Mouse (Mus musculus) embryonic facial prominence, embryonic 11.5 days (tissue): ENCODE data around the gene Armc8. TPM values are rescaled to one million over a fixed set of nuclear protein-coding genes. Genes with fewer than 3 reads are reported as not detected.

Experiments used
- ATAC-seq: fragments of 200-750 bp; cut with Nextera tagmentation; replicated peaks from 2 replicates; pipeline ENCODE4 v1.8.0; 2017; ENCODE audit warnings: low read depth; ENCODE audit not compliant: insufficient number of reproducible peaks, low FRiP score, low TSS enrichment
- DNase-seq: peaks from one replicate; pipeline ENCODE4 v3.0.0-alpha.2; 2015; ENCODE audit warnings: low spot score
- H3K27ac ChIP-seq: fragments of 300-500 bp; sonication (generic); replicated peaks from 2 replicates; pipeline ENCODE4 v1.5.1; 2014; ENCODE audit warnings: mild to moderate bottlenecking, low read depth, low read length, control low read depth
- H3K27me3 ChIP-seq: fragments of 300-500 bp; sonication (generic); 2 replicates; pipeline ENCODE4 v1.6.1; 2014; ENCODE audit warnings: mild to moderate bottlenecking, low read length, moderate library complexity, mixed read lengths; ENCODE audit not compliant: control insufficient read depth, insufficient read depth
- H3K36me3 ChIP-seq: fragments of 300-500 bp; sonication (generic); replicated peaks from 2 replicates; pipeline ENCODE4 v1.6.1; 2014; ENCODE audit warnings: low read depth, mild to moderate bottlenecking, low read length, moderate library complexity, mixed read lengths; ENCODE audit not compliant: control insufficient read depth, insufficient read depth
- H3K4me1 ChIP-seq: fragments of 300-500 bp; sonication (generic); 2 replicates; pipeline ENCODE4 v1.6.1; 2014; ENCODE audit warnings: low read length, mixed read lengths; ENCODE audit not compliant: control insufficient read depth, insufficient read depth
- H3K4me2 ChIP-seq: fragments of 300-500 bp; sonication (generic); 2 replicates; pipeline ENCODE4 v1.6.1; 2014; ENCODE audit warnings: low read depth, mild to moderate bottlenecking, control low read depth, low read length, moderate library complexity
- H3K4me3 ChIP-seq: fragments of 300-500 bp; sonication (generic); 2 replicates; pipeline ENCODE4 v1.5.1; 2014; ENCODE audit warnings: low read depth, low read length, control low read depth
- H3K9ac ChIP-seq: fragments of 300-500 bp; sonication (generic); replicated peaks from 2 replicates; pipeline ENCODE4 v1.6.1; 2014; ENCODE audit warnings: mild to moderate bottlenecking, control low read depth, low read length
- H3K9me3 ChIP-seq: fragments of 300-500 bp; sonication (generic); replicated peaks from 2 replicates; pipeline ENCODE4 v1.6.1; 2016; ENCODE audit warnings: mild to moderate bottlenecking, low read length, inconsistent platforms, mixed read lengths; ENCODE audit not compliant: control insufficient read depth
- WGBS: fragments of 180-500 bp; shearing (Covaris S2); extraction: QIAGEN DNeasy Blood & Tissue Kit; methylation state at CpG from one replicate; pipeline ENCODE4 v1.1.7; 2014; 5-methylcytosine and 5-hydroxymethylcytosine counted together
- polyA plus RNA-seq: library from polyadenylated mRNA; unstranded; fragments of >200 nt; fragmentation: Nextera tagmentation; extraction: Ambion mirVana; gene quantifications from 2 replicates; pipeline ENCODE4 v1.2.1, GENCODE M21; 2014

Armc8 gene
- polyA plus RNA-seq, 1 experiment from 2014 or later = 27.2 TPM

DNA sequence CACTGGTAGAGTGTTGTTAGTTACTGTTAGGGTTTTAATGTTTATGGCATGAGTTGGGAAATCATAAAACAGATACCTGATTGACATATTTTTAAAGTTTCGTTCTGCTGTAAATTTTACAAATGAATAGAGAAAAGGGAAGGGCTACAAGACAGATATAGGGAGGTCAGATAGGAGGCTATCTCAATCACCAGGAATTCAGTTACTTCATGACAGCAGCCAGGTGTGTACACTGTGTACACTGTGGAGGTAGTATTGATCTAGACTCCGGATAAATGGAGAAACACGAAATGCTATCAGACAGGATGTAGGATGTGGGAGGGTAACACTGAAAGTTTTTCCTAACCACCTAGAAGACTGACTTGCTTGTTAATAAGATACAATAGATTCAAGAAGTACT lies 13.4 kb downstream of the Armc8 start:
- no peaks in the 10 kb centered on the region for H3K4me1 ChIP-seq
- no peak overlapping the region for H3K27ac ChIP-seq
- no peaks in the 10 kb centered on the region for H3K27me3 ChIP-seq
- H3K4me3 ChIP-seq = no peak overlapping the region
- no peaks in the 10 kb centered on the region for H3K36me3 ChIP-seq
- ATAC-seq (no peak), DNase-seq (no peak)
- WGBS = 94% methylated on average over 3 of the region's 3 CpGs
- no peak overlapping the region for H3K4me2 ChIP-seq
- no peak overlapping the region for H3K9ac ChIP-seq
- H3K9me3 ChIP-seq = no peaks in the 10 kb centered on the region

- Histone ChIP-seq H3K9me3 (no peaks in the 10 kb centered on the region), H3K4me3 (no peak overlapping the region), H3K4me2 (no peak overlapping the region), H3K36me3 (no peaks in the 10 kb centered on the region), H3K9ac (no peak overlapping the region), H3K4me1 (no peaks in the 10 kb centered on the region), H3K27ac (no peak overlapping the region), H3K27me3 (no peaks in the 10 kb centered on the region)
- DNase-seq (no peak), ATAC-seq (no peak)
These were observed 14.6 kb downstream of the Armc8 start for GRCm38 (mm10) chr9:99554052-99554451.

DNA sequence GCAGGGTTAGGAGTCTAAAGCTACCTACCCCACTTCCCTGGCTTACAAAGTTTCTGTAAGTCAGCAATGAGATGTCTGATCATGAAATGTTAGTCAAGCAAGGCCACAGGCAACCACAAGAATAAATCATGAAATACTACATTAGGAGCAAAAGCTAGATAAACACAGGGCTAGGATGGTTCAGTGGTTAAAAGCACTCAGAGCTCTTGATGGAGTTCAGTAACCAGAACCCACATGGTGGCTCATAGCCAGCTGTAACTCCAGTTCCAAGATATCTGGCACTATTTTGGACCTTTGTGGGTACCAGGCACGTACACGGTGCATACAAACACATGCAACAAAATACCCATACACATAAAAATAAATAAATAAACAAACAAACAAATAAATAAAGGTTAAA lies 15.7 kb downstream of the Armc8 start:
- Histone ChIP-seq H3K27me3 (no peaks in the 10 kb centered on the region), H3K4me3 (no peak overlapping the region), H3K9me3 (no peaks in the 10 kb centered on the region), H3K4me2 (no peak overlapping the region), H3K9ac (no peak overlapping the region), H3K36me3 (no peaks in the 10 kb centered on the region), H3K27ac (no peak overlapping the region), H3K4me1 (no peaks in the 10 kb centered on the region)
- no peak for ATAC-seq
- WGBS = 94% methylated on average over 2 of the region's 2 CpGs
- DNase-seq = no peak

GRCm38 (mm10) chr9:99552068-99552467 lies 16.6 kb downstream of the Armc8 start:
- Histone ChIP-seq H3K4me3 (no peak overlapping the region), H3K27ac (no peak overlapping the region), H3K9ac (no peak overlapping the region), H3K4me2 (no peak overlapping the region), H3K27me3 (no peaks in the 10 kb centered on the region), H3K9me3 (no peaks in the 10 kb centered on the region), H3K36me3 (no peaks in the 10 kb centered on the region), H3K4me1 (no peaks in the 10 kb centered on the region)
- DNase-seq = no peak
- 67% methylated on average over 2 of the region's 2 CpGs for WGBS
- no peak for ATAC-seq

DNA sequence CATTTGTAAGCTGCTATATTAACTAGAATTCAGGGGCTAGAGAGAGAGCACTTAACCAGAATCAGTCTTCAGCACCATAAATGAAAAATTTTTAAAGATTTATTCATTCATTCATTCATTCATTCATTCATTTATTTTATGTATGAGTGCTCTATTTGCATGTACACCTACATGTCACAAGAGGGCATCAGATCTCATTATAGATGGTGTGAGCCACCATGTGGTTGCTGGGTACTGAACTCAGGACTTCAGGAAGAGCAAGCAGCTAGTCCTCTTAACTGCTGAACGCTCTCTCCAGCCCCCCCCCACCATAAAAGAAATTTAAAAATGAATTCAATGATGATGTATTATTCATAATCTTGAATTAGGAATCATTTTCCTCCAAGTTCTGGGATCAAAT lies 22.4 kb downstream of the Armc8 start:
- Histone ChIP-seq H3K9me3 (no peaks in the 10 kb centered on the region), H3K36me3 (no peaks in the 10 kb centered on the region), H3K9ac (no peak overlapping the region), H3K4me2 (no peak overlapping the region), H3K27ac (no peak overlapping the region), H3K4me3 (no peak overlapping the region), H3K27me3 (no peaks in the 10 kb centered on the region), H3K4me1 (no peaks in the 10 kb centered on the region)
- ATAC-seq (no peak), DNase-seq (no peak)
- WGBS = 100% methylated on average over 1 of the region's 1 CpGs

- no peaks in the 10 kb centered on the region; the same call in 1 of the 2 replicates for H3K36me3 ChIP-seq
- H3K27ac ChIP-seq = no peak overlapping the region
- H3K9me3 ChIP-seq = no peaks in the 10 kb centered on the region
- H3K27me3 ChIP-seq = no peaks in the 10 kb centered on the region
- H3K9ac ChIP-seq = no peak overlapping the region
- 94% methylated on average over 1 of the region's 1 CpGs for WGBS
- DNase-seq (no peak), ATAC-seq (no peak)
- no peak overlapping the region for H3K4me3 ChIP-seq
- no peaks in the 10 kb centered on the region for H3K4me1 ChIP-seq
- no peak overlapping the region for H3K4me2 ChIP-seq
These were observed 36.8 kb downstream of the Armc8 start for GRCm38 (mm10) chr9:99531865-99532264.

GRCm38 (mm10) chr9:99505875-99506274 lies 62.8 kb downstream of the Armc8 start:
- ATAC-seq = no peak
- WGBS = 84% methylated on average over 7 of the region's 7 CpGs

DNA sequence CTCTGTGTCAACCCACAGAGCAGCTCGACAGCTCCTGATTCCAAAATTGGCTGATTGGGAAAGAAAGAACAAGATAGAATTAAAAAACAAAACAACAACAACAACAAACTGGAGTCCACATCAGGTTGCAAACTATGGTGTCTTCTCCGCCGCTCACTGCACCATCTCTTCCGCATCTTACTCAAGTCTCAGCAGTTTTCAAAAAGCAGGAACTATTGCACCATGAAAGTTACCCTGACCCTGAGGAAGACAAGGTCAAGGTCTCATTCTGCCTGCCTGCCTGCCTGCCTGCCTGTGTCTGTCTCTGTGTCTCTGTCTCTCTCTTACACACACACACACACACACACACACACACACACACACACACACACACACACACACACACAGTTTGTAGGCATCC lies 69.4 kb downstream of the Armc8 start:
- H3K4me3 ChIP-seq = no peak overlapping the region
- H3K4me2 ChIP-seq = no peak overlapping the region
- DNase-seq (no peak), ATAC-seq (no peak)
- no peak overlapping the region for H3K9ac ChIP-seq
- no peaks in the 10 kb centered on the region for H3K36me3 ChIP-seq
- no peak overlapping the region for H3K27ac ChIP-seq
- no peaks in the 10 kb centered on the region for H3K27me3 ChIP-seq
- no peaks in the 10 kb centered on the region for H3K9me3 ChIP-seq
- no peaks in the 10 kb centered on the region for H3K4me1 ChIP-seq
- WGBS = 92% methylated on average over 4 of the region's 4 CpGs

More at GRCm38 (mm10) chr9:99505875-99506274, 62.8 kb downstream of the Armc8 start:
- Histone ChIP-seq H3K4me2 (no peak overlapping the region), H3K4me1 (no peaks in the 10 kb centered on the region), H3K27ac (no peak overlapping the region), H3K9ac (no peak overlapping the region), H3K27me3 (no peaks in the 10 kb centered on the region), H3K36me3 (no peaks in the 10 kb centered on the region; the same call in 1 of the 2 replicates), H3K4me3 (no peak overlapping the region), H3K9me3 (no peaks in the 10 kb centered on the region)
- DNase-seq = no peak
